Mouse (Mus musculus) intestine, embryonic 14.5 days (tissue): ENCODE measurements around the gene Apobr. TPM values are rescaled to one million over a fixed set of nuclear protein-coding genes. Genes with fewer than 3 reads are reported as not detected.

Experiments
- ATAC-seq: fragments of 200-750 bp; cut with Nextera tagmentation; replicated peaks from 2 replicates; pipeline ENCODE4 v1.8.0; 2017; ENCODE audit warnings: low read depth, moderate number of reproducible peaks, moderate TSS enrichment, moderate library complexity; ENCODE audit not compliant: low FRiP score, low TSS enrichment
- DNase-seq: peaks from one replicate; pipeline ENCODE4 v3.0.0-alpha.2; 2018; ENCODE audit warnings: low spot score
- H3K27ac ChIP-seq: fragments of 300-500 bp; sonication (generic); 2 replicates; pipeline ENCODE4 v1.5.1; 2014; ENCODE audit warnings: low read depth, mild to moderate bottlenecking, control low read depth
- H3K27me3 ChIP-seq: fragments of 300-500 bp; sonication (generic); replicated peaks from 2 replicates; pipeline ENCODE4 v1.6.1; 2014; ENCODE audit warnings: low read length, control low read depth; ENCODE audit not compliant: control insufficient read depth, insufficient read depth
- H3K36me3 ChIP-seq: fragments of 300-500 bp; sonication (generic); 2 replicates; pipeline ENCODE4 v1.6.1; 2014; ENCODE audit warnings: low read length, control low read depth; ENCODE audit not compliant: control insufficient read depth, insufficient read depth
- H3K4me1 ChIP-seq: fragments of 300-500 bp; sonication (generic); replicated peaks from 2 replicates; pipeline ENCODE4 v1.6.1; 2014; ENCODE audit warnings: low read length, control low read depth, mixed read lengths; ENCODE audit not compliant: control insufficient read depth, insufficient read depth
- H3K4me2 ChIP-seq: fragments of 300-500 bp; sonication (generic); 2 replicates; pipeline ENCODE4 v1.6.1; 2014; ENCODE audit warnings: low read length
- H3K4me3 ChIP-seq: fragments of 300-500 bp; sonication (generic); 2 replicates; pipeline ENCODE4 v1.5.1; 2014; ENCODE audit warnings: low read depth, low read length, control low read depth, mixed read lengths
- H3K9ac ChIP-seq: fragments of 300-500 bp; sonication (generic); 2 replicates; pipeline ENCODE4 v1.6.1; 2014; ENCODE audit warnings: mild to moderate bottlenecking, low read length
- H3K9me3 ChIP-seq: fragments of 300-500 bp; sonication (generic); 2 replicates; pipeline ENCODE4 v1.6.1; 2016; ENCODE audit warnings: low read length, control low read depth; ENCODE audit not compliant: control insufficient read depth
- WGBS: fragments of 180-500 bp; shearing (Covaris S2); extraction: QIAGEN DNeasy Blood & Tissue Kit; methylation state at CpG from one replicate; pipeline ENCODE4 v1.1.7; 2014; 5-methylcytosine and 5-hydroxymethylcytosine counted together
- polyA plus RNA-seq: library from polyadenylated mRNA; unstranded; fragments of >200 nt; fragmentation: Nextera tagmentation; extraction: Ambion mirVana; gene quantifications from 2 replicates; pipeline ENCODE4 v1.2.1, GENCODE M21; 2014

The Apobr gene
- polyA plus RNA-seq, 1 experiment from 2014 or later: 1.1 TPM

GRCm38 (mm10) chr7:126624774-126625173 is 40.0 kb downstream of the Apobr start:
- H3K4me2 ChIP-seq: no peak overlapping the region
- ATAC-seq: no peak
- H3K9me3 ChIP-seq: no peaks in the 10 kb centered on the region
- H3K4me3 ChIP-seq: no peak overlapping the region
- H3K4me1 ChIP-seq: no peaks in the 10 kb centered on the region
- no peak for DNase-seq
- H3K27me3 ChIP-seq: no peaks in the 10 kb centered on the region
- no peak overlapping the region for H3K27ac ChIP-seq
- WGBS: 69% methylated on average over 16 of the region's 16 CpGs
- H3K36me3 ChIP-seq: no peaks in the 10 kb centered on the region
- no peak overlapping the region for H3K9ac ChIP-seq

- no peaks in the 10 kb centered on the region for H3K27me3 ChIP-seq
- H3K36me3 ChIP-seq: no peaks in the 10 kb centered on the region
- WGBS: 42% methylated on average over 6 of the region's 6 CpGs
- DNase-seq (no peak), ATAC-seq (0 out of 2 replicates have a peak, but pooled peaks have one; percentile 30)
- no peaks in the 10 kb centered on the region for H3K4me1 ChIP-seq
- H3K9me3 ChIP-seq: no peaks in the 10 kb centered on the region
- no peak overlapping the region for H3K4me2 ChIP-seq
- no peak overlapping the region for H3K9ac ChIP-seq
- H3K4me3 ChIP-seq: no peak overlapping the region
- no peak overlapping the region for H3K27ac ChIP-seq
These were observed 40.6 kb downstream of the Apobr start for GRCm38 (mm10) chr7:126625369-126625768.

GRCm38 (mm10) chr7:126625807-126626600 is 41.3 kb downstream of the Apobr start:
- H3K9me3 ChIP-seq: no peaks in the 10 kb centered on the region
- H3K4me1 ChIP-seq: no peaks in the 10 kb centered on the region
- H3K27me3 ChIP-seq: no peaks in the 10 kb centered on the region
- H3K4me3 ChIP-seq: no peak overlapping the region
- H3K36me3 ChIP-seq: no peaks in the 10 kb centered on the region
- DNase-seq: no peak
- no peak for ATAC-seq
- H3K27ac ChIP-seq: no peak overlapping the region
- no peak overlapping the region for H3K4me2 ChIP-seq
- 85% methylated on average over 3 of the region's 3 CpGs for WGBS
- no peak overlapping the region for H3K9ac ChIP-seq

GRCm38 (mm10) chr7:126628111-126628510 is 43.4 kb downstream of the Apobr start:
- WGBS: 44% methylated on average over 6 of the region's 6 CpGs
- no peak overlapping the region for H3K27ac ChIP-seq
- no peak overlapping the region for H3K4me2 ChIP-seq
- DNase-seq (no peak), ATAC-seq (no peak)
- no peaks in the 10 kb centered on the region for H3K9me3 ChIP-seq
- no peaks in the 10 kb centered on the region for H3K36me3 ChIP-seq
- no peaks in the 10 kb centered on the region for H3K27me3 ChIP-seq
- no peak overlapping the region for H3K4me3 ChIP-seq
- H3K4me1 ChIP-seq: no peaks in the 10 kb centered on the region
- H3K9ac ChIP-seq: no peak overlapping the region

- no peaks in the 10 kb centered on the region for H3K9me3 ChIP-seq
- peak overlapping the region; percentile 27 for H3K27ac ChIP-seq
- no peak for ATAC-seq
- no peaks in the 10 kb centered on the region for H3K36me3 ChIP-seq
- no peaks in the 10 kb centered on the region for H3K4me1 ChIP-seq
- DNase-seq: no peak
- H3K4me3 ChIP-seq: no peak overlapping the region
- no peak overlapping the region for H3K9ac ChIP-seq
- no peak overlapping the region for H3K4me2 ChIP-seq
- H3K27me3 ChIP-seq: no peaks in the 10 kb centered on the region
- WGBS: 45% methylated on average over 3 of the region's 3 CpGs
These were observed 45.2 kb downstream of the Apobr start for GRCm38 (mm10) chr7:126629915-126630314.

- WGBS: 86% methylated on average over 4 of the region's 4 CpGs
- no peak within 1 kb of the TSS for H3K4me3 ChIP-seq
- H3K4me2 ChIP-seq: no peak within 1 kb of the TSS
- peak within 1 kb of the TSS; percentile 59 for H3K27ac ChIP-seq
- H3K9me3 ChIP-seq: no peaks in the 10 kb centered on the region
- no peak for DNase-seq
- no peak within 1 kb of the TSS for H3K9ac ChIP-seq
- H3K4me1 ChIP-seq: no peaks in the 10 kb centered on the region
- peak; percentile 60 for ATAC-seq
- H3K36me3 ChIP-seq: no peaks in the 10 kb centered on the region
- no peaks in the 10 kb centered on the region for H3K27me3 ChIP-seq
These were observed 46.2 kb downstream of the Apobr start, which contains the start of gene Nupr1 for GRCm38 (mm10) chr7:126630824-126631518. Gene Nupr1, minus strand, starts transcription at chr7:126630861.

- H3K4me2 ChIP-seq: no peak overlapping the region
- no peak overlapping the region for H3K9ac ChIP-seq
- no peaks in the 10 kb centered on the region for H3K9me3 ChIP-seq
- no peak for ATAC-seq
- WGBS: 80% methylated on average over 2 of the region's 2 CpGs
- DNase-seq: no peak
- H3K4me1 ChIP-seq: no peaks in the 10 kb centered on the region
- H3K4me3 ChIP-seq: no peak overlapping the region
- no peaks in the 10 kb centered on the region for H3K36me3 ChIP-seq
- no peak overlapping the region for H3K27ac ChIP-seq
- H3K27me3 ChIP-seq: no peaks in the 10 kb centered on the region
These were observed 47.7 kb downstream of the Apobr start for GRCm38 (mm10) chr7:126632478-126632877.

GRCm38 (mm10) chr7:126635375-126635774 is 50.6 kb downstream of the Apobr start:
- no peak for ATAC-seq
- H3K9ac ChIP-seq: no peak overlapping the region
- H3K27ac ChIP-seq: no peak overlapping the region
- H3K9me3 ChIP-seq: no peaks in the 10 kb centered on the region
- no peak overlapping the region for H3K4me2 ChIP-seq
- no peaks in the 10 kb centered on the region for H3K4me1 ChIP-seq
- H3K36me3 ChIP-seq: no peaks in the 10 kb centered on the region
- no peaks in the 10 kb centered on the region for H3K27me3 ChIP-seq
- DNase-seq: no peak
- H3K4me3 ChIP-seq: no peak overlapping the region
